Mouse (Mus musculus) left cerebral cortex, adult 18-20 months (tissue): Measurements from ENCODE around the gene Gpr157. TPM values are rescaled to one million over a fixed set of nuclear protein-coding genes. Genes with fewer than 3 reads are reported as not detected.

Experiments
- DNase-seq, 2 experiments: peaks; one replicate each; pipeline ENCODE4 v3.0.0; 2021 to 2022; ENCODE audit warnings: low spot score in 2 of 2, mixed read lengths in 1 of 2
- microRNA-seq, 2 experiments: library from miRNA; unstranded; fragments of <30 nt; microRNA quantifications; one replicate each; pipeline ENCODE4 v1.2.0; 2021
- total RNA-seq, 2 experiments: library from RNA; stranded (reverse); gene quantifications; 2 replicates each; pipeline ENCODE4 v1.2.3; 2021

Gpr157 gene
- total RNA-seq, 2 experiments from 2014 or later, result 1.4 to 2.0 TPM

DNA sequence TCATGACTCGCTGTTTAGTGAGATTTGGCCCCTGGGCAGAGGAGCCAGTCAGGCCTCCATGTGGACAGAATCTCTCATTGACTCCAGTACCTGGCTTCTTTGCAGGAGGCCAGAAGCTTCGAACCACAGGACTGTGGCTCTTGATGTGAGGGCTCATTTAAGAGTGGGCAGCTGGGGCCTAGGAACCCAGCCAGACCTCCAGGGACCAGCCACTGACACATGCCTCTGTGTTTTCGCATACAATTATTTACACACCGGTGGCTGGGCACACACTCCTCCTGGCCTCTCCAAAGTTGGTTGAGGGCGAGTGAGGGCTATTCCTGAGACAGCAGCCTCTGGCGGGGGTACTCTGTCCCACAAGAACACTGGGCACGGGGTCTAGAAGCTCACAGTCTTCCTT lies 53.2 kb downstream of the Gpr157 start:
- DNase-seq, result no peak

DNA sequence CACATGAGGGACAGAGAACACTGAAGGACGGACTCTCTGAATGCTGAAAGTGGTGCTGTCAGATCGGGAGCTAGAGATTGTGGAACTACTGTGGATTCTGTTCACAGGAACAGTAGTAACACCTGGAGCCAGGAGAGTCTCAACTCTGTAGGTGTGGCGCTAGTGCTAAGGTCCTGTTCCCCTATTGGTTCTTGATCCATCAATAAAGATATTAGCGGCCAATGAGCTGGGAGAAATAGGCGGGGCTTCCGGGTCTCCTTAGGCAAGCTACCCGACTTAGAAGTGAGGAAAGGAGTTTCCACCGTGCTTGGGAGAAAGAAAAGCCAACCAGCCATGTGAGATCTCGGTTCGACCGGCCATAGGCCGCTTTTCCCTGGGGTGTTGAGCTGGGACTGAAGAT lies 57.1 kb downstream of the Gpr157 start:
- no peak for DNase-seq

GRCm38 (mm10) chr4:150146286-150146685 lies 59.1 kb downstream of the Gpr157 start:
- DNase-seq, result no peak

DNA sequence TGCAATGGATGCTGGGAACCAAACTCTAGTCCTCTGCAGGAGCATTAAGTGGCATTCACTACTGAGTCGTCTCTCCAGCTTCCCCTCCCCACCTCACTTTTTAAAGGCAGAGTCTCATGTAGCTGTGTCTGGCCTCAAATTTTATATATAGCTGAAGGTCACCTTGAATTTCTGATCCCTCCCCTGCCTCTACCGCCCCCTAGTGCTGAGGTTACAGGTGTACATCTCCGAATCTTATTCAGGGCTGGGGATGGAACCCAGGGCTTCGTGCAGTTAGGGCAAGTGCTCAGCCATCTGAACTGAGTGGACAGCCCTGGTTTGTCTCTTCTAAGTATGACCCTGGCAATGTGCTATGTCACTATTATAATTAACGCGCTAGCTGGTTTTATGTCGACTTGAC lies 63.9 kb downstream of the Gpr157 start:
- no peak for DNase-seq

DNA sequence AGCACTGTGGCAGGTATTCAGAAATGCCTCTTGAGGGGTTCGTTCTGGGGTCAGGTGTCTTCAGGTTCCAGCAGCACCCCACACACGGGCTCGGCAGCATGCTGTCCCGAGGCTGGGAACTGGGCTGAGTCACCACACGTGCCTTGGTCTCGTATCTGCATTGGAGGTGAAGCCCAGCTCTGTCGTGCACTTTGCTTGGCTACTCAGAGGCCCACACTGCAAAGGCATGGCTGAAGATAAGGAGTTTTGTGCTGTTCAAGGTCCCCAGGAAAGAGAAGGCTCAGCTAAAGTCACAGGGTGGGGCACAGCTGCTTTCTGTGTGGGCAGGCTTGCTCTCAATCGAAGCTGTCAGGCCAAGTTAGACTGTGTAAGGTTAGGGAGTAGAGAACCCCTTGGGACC lies 65.3 kb downstream of the Gpr157 start:
- DNase-seq, result no peak

- DNase-seq, result no peak
These were observed 68.1 kb downstream of the Gpr157 start for GRCm38 (mm10) chr4:150155301-150155700.

Small RNA genes within 50 kb of the gene (microRNA-seq; reads per million reads assigned to microRNA genes)
- 2,684 to 3,502 reads per million in 2 experiments for gene Mir34a

Other genes starting within 250 kb of the Gpr157 start
- gene Spsb1, start 132.3 kb upstream of the Gpr157 start, total RNA-seq, result 10 to 100 TPM; 11.1 to 13.8 TPM
- 10 to 100 TPM; 11.2 to 11.5 TPM for gene H6pd, start 78.3 kb upstream of the Gpr157 start, total RNA-seq
- 1 to 10 TPM; 7.3 to 8.2 TPM for gene Slc2a5, start 31.9 kb downstream of the Gpr157 start, total RNA-seq
- not detected for gene Slc2a7, start 61.6 kb downstream of the Gpr157 start, total RNA-seq
- not detected for gene Car6, start 114.0 kb downstream of the Gpr157 start, total RNA-seq
- gene Eno1, start 149.4 kb downstream of the Gpr157 start, total RNA-seq, result 100 to 1,000 TPM; 426 to 458 TPM
- gene Rere, start 194.3 kb downstream of the Gpr157 start, total RNA-seq, result 100 to 1,000 TPM in 1 of 2 experiments, 10 to 100 TPM in 1; 89.9 to 102 TPM